Mouse (Mus musculus) urinary bladder, adult 2 months (tissue): ENCODE data around the gene Igf1r. TPM values are rescaled to one million over a fixed set of nuclear protein-coding genes. Genes with fewer than 3 reads are reported as not detected.

Experiments
- DNase-seq: peaks from one replicate; pipeline ENCODE4 v3.0.0; 2022; ENCODE audit warnings: low spot score
- polyA plus RNA-seq: library from polyadenylated mRNA; depleted of rRNA; stranded (reverse); fragments of >200 nt; gene quantifications from 2 replicates; pipeline ENCODE4 v1.2.3, GENCODE M21; 2012

The Igf1r gene
- polyA plus RNA-seq, 1 experiment, result 20.1 TPM

- no peak for DNase-seq
Observed at GRCm38 (mm10) chr7:68227621-68228020, 275.0 kb downstream of the Igf1r start.

DNA sequence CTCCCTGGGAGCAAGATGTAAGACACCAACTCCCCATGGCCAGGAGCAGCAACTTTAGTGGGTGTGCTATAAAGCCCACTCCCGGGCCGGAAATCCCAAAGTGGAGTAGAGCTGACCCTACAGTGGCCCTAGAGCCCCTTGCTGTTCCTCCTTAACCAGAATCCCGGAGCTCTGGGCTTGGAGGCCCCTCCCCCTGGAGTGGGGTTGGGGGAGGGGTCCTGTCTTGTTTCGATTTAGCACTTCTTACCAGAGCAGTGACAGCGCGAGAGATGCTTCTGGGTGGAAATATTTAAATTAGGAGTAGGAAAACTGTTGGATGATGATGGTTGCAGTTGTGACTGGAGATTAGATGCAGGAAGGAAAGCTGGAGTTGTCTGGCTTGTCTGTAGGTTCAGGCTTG is 275.9 kb downstream of the Igf1r start:
- no peak for DNase-seq

- DNase-seq, result no peak
Observed at GRCm38 (mm10) chr7:68230831-68231230, 278.2 kb downstream of the Igf1r start.

GRCm38 (mm10) chr7:68232521-68232920 is 279.9 kb downstream of the Igf1r start:
- no peak for DNase-seq

- DNase-seq, result no peak
Observed at GRCm38 (mm10) chr7:68233619-68234223, 281.1 kb downstream of the Igf1r start.

GRCm38 (mm10) chr7:68236817-68237216 is 284.2 kb downstream of the Igf1r start:
- DNase-seq, result no peak

DNA sequence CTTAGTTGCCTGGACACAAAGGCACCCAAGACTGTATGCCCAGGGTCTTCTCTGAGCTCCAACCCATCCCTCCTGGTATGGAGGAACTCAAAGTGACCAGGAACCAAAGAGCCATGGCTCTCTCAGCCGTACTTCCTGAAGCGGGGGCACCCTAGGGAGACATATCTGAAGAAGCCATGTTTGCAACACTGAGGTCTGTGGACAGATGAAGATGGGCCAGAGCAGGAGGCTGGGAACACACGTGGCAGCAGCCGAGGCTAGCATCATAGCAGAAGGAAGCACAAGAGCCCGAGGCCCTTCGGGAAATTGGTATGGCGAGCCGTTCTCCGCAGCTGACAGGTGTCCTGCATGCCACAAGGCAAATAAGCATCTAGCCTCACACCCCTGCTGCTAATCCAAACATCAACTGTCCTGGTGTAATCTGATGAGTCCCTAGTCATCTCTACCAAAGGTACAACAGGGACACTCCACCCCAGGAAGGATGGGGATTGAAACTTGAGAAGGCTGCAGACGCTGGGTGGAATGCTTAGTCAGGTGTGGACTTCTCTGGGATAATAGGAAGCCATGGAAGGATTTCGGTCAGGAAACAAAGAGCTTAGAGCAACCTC is 286.7 kb downstream of the Igf1r start:
- DNase-seq, result no peak

DNA sequence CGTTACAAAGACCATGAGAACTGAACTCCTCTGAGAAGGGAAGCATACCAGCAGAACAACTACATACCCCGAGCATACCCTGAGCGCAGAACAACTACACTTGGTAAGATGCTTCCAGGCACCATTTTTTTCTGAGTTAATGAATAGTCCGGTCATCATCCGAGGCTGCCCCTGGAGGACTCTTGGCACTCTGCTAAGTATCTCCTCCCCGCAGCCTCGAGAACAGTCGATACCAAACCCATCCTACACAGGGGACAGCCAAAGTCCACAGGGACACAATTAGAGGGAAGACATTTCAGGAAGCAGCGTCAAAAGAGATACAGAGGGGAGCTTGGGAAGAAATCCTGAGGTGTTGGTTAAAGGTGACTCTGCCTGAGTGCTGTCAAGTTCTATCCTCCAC is 288.6 kb downstream of the Igf1r start:
- DNase-seq, result no peak

DNA sequence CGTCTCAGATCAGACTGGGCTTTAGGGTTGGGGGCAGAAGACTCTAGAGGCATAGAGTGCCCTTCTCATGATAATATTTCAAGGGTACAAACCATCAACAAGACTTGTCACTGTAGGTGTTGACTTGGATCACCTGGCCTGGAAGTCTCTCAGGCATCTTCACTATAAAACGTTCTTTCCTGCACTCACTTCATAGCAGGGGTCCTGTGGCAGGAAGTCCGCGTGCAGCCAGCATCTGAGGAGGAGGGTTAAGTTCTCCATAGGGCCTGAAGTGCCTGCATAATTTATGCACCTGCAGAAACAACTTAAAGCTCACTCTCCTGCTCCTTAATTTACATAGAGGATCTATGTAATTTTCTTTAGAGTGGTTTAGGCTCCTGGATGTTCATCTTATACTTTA is 293.1 kb downstream of the Igf1r start:
- DNase-seq, result no peak

GRCm38 (mm10) chr7:68246249-68246648 is 293.6 kb downstream of the Igf1r start:
- DNase-seq, result no peak

GRCm38 (mm10) chr7:68250411-68250810 is 297.8 kb downstream of the Igf1r start:
- DNase-seq, result no peak

DNA sequence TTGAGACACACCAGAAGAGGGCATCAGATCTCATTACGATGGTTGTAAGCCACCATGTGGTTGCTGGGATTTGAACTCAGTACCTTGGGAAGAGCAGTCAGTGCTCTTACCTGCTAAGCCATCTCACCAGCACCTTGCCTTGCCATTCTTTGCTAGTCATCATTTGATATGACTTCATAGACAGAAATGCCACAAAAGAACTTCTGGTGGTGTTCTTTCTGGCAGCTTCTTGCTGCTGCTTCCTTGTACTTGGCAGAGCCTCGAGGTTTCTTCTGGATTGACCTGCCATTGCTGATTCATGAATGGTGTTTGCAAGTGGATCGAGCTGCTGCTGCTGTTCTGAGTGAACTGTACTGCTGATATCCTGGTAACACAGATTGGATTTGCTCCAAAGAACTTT is 298.3 kb downstream of the Igf1r start:
- no peak for DNase-seq

- DNase-seq, result no peak
Observed at GRCm38 (mm10) chr7:68257767-68258166, 305.1 kb downstream of the Igf1r start.

GRCm38 (mm10) chr7:68258326-68259150 is 305.9 kb downstream of the Igf1r start:
- no peak for DNase-seq

GRCm38 (mm10) chr7:68259523-68260081 is 307.0 kb downstream of the Igf1r start:
- no peak for DNase-seq

DNA sequence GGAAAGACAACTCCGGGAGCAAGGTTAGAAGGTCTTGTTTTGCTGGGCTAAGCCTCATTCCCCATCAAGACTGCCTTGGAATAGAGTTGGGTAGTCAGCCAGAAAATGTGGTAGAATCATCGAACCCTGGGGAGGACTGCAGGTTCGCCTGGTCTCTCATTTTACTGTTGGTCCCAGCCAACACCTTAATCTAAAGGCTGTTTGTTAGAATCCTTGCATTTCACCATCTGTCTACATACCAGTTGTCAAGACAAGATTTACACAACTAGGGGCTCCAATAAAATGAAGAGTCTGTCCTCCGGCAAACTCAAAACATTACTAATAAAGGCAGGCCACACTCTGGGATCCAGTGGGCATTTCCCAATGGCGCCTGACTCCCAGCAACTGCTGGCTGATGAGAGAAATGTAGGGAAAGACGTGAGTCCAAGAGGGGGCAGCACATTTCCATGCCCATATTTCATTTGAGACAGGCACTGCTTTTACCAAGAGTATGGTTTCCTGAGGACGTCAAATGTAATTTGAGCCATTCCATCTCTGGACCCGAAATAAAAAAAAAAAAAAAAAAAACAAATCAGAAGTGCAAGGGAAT is 310.1 kb downstream of the Igf1r start:
- no peak for DNase-seq

GRCm38 (mm10) chr7:68263346-68264027 is 310.9 kb downstream of the Igf1r start:
- no peak for DNase-seq

DNA sequence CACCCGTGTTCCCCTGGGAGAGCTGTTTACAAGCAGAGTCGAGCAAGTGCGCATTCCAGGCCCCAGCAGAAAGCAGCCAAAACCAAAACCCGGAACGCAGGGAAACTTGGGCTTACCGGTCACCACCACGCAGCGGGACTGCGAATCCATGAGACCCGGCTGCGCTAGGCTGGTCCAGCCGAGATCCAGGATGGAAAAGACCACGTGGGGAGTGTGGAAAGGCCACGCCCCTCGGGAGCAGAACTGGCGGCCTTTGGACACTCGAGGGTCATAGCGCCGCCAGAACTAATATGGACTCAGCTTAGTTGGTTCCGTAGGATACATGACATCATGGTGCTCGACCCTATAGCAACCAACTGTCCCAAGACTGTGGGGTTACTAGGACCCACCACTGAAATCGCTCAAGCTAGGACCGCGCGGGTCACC is 311.4 kb downstream of the Igf1r start, which contains the start of gene Pgpep1l:
Pgpep1l (minus strand) TSS at position 206 of the 426 bp plus-strand sequence.
- DNase-seq, result no peak

GRCm38 (mm10) chr7:68264531-68264930 is 311.9 kb downstream of the Igf1r start:
- no peak for DNase-seq

DNA sequence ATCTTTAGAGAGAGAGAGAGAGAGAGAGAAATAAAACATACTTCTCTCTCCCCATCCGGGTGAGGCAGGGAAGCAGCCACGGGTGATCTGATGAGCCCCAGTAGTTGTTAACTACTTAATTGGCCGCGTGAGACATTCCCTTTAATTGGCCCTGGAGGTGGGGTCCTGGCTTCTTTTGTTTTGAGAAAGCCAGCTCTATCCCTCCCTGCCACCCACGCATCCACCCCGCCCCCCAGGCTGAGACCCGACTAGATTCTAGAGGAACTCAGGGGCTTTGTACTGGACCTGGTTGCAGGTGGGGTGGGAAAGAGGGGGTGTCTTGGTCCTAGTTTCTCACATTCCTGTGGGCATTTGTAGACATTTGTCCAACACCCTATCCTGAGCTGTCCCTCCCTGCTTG is 312.8 kb downstream of the Igf1r start:
- DNase-seq, result no peak

DNA sequence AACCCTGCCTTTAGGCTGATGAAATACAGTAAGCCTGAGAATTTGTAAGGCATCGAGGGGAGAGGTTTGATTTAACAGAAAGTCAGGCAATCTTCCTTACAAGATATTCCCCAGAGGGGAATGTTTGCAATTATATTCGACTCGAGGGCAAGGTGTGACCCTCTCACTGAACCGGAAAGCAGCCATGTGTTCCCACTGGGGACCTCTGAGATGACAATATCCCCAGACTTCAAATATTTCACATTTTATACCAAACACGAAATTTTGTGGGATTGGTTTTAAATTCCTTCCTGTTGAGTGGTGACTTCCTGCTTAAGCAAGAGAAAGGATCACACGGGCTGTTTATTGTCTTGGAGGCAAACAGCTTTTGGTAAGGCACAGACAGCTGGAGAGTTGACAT is 314.1 kb downstream of the Igf1r start:
- no peak for DNase-seq

DNA sequence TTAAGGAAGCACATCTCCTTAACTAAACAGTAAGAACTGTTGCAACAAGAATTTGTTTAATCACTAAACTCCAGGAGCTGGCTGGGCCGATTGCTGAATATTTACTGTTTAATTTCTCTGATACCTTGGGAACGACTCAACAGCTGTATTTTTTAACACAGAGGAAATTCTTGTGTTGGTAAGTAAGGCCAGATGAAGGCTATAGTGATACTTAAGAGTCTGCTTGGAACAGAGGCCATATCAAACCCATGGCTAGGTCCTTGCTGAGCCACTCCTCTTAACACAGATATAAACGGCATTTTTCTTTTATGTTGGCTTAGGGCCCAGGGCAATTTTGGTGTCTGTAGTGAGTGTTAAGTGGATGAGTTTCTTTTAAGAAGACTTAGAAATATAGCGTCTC is 317.9 kb downstream of the Igf1r start:
- DNase-seq, result no peak
